Mouse (Mus musculus) stomach, embryonic 16.5 days (tissue): ENCODE measurements around the gene Tubb4b. TPM values are rescaled to one million over a fixed set of nuclear protein-coding genes. Genes with fewer than 3 reads are reported as not detected.
"Not testable (repeated sequence)": the region's sequence is repeated elsewhere in the genome, so short reads cannot be mapped to it uniquely, and the experiment has no call there.

Experiments
- ATAC-seq: fragments of 200-750 bp; cut with Nextera tagmentation; 2 replicates; pipeline ENCODE4 v1.8.0; 2017; ENCODE audit warnings: moderate number of reproducible peaks, moderate TSS enrichment; ENCODE audit not compliant: insufficient read depth, low FRiP score
- H3K27ac ChIP-seq: fragments of 300-500 bp; sonication (generic); 2 replicates; pipeline ENCODE4 v1.5.1; 2014; ENCODE audit warnings: low read length
- H3K27me3 ChIP-seq: fragments of 300-500 bp; sonication (generic); 2 replicates; pipeline ENCODE4 v1.6.1; 2014; ENCODE audit warnings: low read length, control low read depth, mixed read lengths; ENCODE audit not compliant: control insufficient read depth, insufficient read depth
- H3K36me3 ChIP-seq: fragments of 300-500 bp; sonication (generic); 2 replicates; pipeline ENCODE4 v1.6.1; 2014; ENCODE audit warnings: low read length; ENCODE audit not compliant: control insufficient read depth, insufficient read depth
- H3K4me1 ChIP-seq: fragments of 300-500 bp; sonication (generic); 2 replicates; pipeline ENCODE4 v1.6.1; 2014; ENCODE audit warnings: low read length, control low read depth, mixed read lengths; ENCODE audit not compliant: control insufficient read depth, insufficient read depth
- H3K4me2 ChIP-seq: fragments of 300-500 bp; sonication (generic); 2 replicates; pipeline ENCODE4 v1.6.1; 2014; ENCODE audit warnings: low read depth, low read length, mixed read lengths
- H3K4me3 ChIP-seq: fragments of 300-500 bp; sonication (generic); replicated peaks from 2 replicates; pipeline ENCODE4 v1.5.1; 2014; ENCODE audit warnings: mild to moderate bottlenecking, low read length
- H3K9ac ChIP-seq: fragments of 300-500 bp; sonication (generic); 2 replicates; pipeline ENCODE4 v1.6.1; 2014; ENCODE audit warnings: low read length
- H3K9me3 ChIP-seq: fragments of 300-500 bp; sonication (generic); replicated peaks from 2 replicates; pipeline ENCODE4 v1.6.1; 2016; ENCODE audit warnings: low read length, control low read depth; ENCODE audit not compliant: control insufficient read depth
- WGBS: fragments of 180-500 bp; shearing (Covaris S2); extraction: QIAGEN DNeasy Blood & Tissue Kit; methylation state at CpG from one replicate; pipeline ENCODE4 v1.1.7; 2014; 5-methylcytosine and 5-hydroxymethylcytosine counted together
- polyA plus RNA-seq: library from polyadenylated mRNA; unstranded; fragments of >200 nt; fragmentation: Nextera tagmentation; extraction: Ambion mirVana; gene quantifications from 2 replicates; pipeline ENCODE4 v1.2.1, GENCODE M21; 2015

The Tubb4b gene
- polyA plus RNA-seq, 1 experiment from 2014 or later, result 631 TPM

GRCm38 (mm10) chr2:25264851-25265250, 40.3 kb upstream of the Tubb4b start:
- peak overlapping the region; percentile 82 for H3K9ac ChIP-seq
- WGBS, result 65% methylated on average over 3 of the region's 3 CpGs
- ATAC-seq, result no peak

GRCm38 (mm10) chr2:25264286-25264660, 39.8 kb upstream of the Tubb4b start:
- WGBS, result 77% methylated on average over 5 of the region's 5 CpGs
- peak overlapping the region; percentile 85 for H3K4me2 ChIP-seq
- H3K27ac ChIP-seq, result peak overlapping the region; percentile 90; the same call in 1 of the 2 replicates
- peak overlapping the region; percentile 82 for H3K9ac ChIP-seq
- H3K9me3 ChIP-seq, result no peaks in the 10 kb centered on the region
- H3K4me1 ChIP-seq, result peaks cover 36% of the 10 kb centered on the region
- H3K36me3 ChIP-seq, result no peaks in the 10 kb centered on the region; the same call in 1 of the 2 replicates
- ATAC-seq, result no peak
- peaks cover 7% of the 10 kb centered on the region; the same call in 1 of the 2 replicates for H3K27me3 ChIP-seq
- peak overlapping the region; percentile 72 for H3K4me3 ChIP-seq

More at GRCm38 (mm10) chr2:25264851-25265250, 40.3 kb upstream of the Tubb4b start:
- Histone ChIP-seq H3K9me3 (no peaks in the 10 kb centered on the region), H3K27me3 (peaks cover 7% of the 10 kb centered on the region; the same call in 1 of the 2 replicates), H3K4me1 (peaks cover 36% of the 10 kb centered on the region), H3K36me3 (peaks cover under 1% of the 10 kb centered on the region; the same call in 1 of the 2 replicates), H3K4me2 (peak overlapping the region; percentile 85), H3K4me3 (peak overlapping the region; percentile 72), H3K27ac (peak overlapping the region; percentile 90; the same call in 1 of the 2 replicates)

GRCm38 (mm10) chr2:25263623-25264285, 39.3 kb upstream of the Tubb4b start:
- no peak for ATAC-seq
- 22% methylated on average over 12 of the region's 12 CpGs for WGBS
- peak overlapping the region; percentile 85 for H3K4me2 ChIP-seq
- H3K9ac ChIP-seq, result peak overlapping the region; percentile 82
- no peaks in the 10 kb centered on the region; the same call in 1 of the 2 replicates for H3K36me3 ChIP-seq
- H3K27ac ChIP-seq, result no peak overlapping the region; the same call in 1 of the 2 replicates
- H3K27me3 ChIP-seq, result peaks cover 7% of the 10 kb centered on the region; the same call in 1 of the 2 replicates
- peak overlapping the region; percentile 72 for H3K4me3 ChIP-seq
- no peaks in the 10 kb centered on the region for H3K9me3 ChIP-seq
- H3K4me1 ChIP-seq, result peaks cover 36% of the 10 kb centered on the region

GRCm38 (mm10) chr2:25262795-25263622, 38.5 kb upstream of the Tubb4b start:
- peak overlapping the region; percentile 82 for H3K9ac ChIP-seq
- peak overlapping the region; percentile 85 for H3K4me2 ChIP-seq
- peak overlapping the region; percentile 60 for H3K27ac ChIP-seq
- WGBS, result under 1% methylated on average over 82 of the region's 82 CpGs
- no peaks in the 10 kb centered on the region for H3K36me3 ChIP-seq
- no peaks in the 10 kb centered on the region for H3K9me3 ChIP-seq
- peaks cover 36% of the 10 kb centered on the region for H3K4me1 ChIP-seq
- peaks cover 7% of the 10 kb centered on the region; the same call in 1 of the 2 replicates for H3K27me3 ChIP-seq
- peak overlapping the region; percentile 72 for H3K4me3 ChIP-seq
- no peak for ATAC-seq

GRCm38 (mm10) chr2:25262291-25262767, 37.8 kb upstream of the Tubb4b start, which contains the start of gene Tprn:
Tprn (plus strand) TSS chr2:25262618.
- peak within 1 kb of the TSS; percentile 85 for H3K4me2 ChIP-seq
- H3K4me1 ChIP-seq, result peaks cover 29% of the 10 kb centered on the region
- ATAC-seq, result peak; percentile 96
- under 1% methylated on average over 39 of the region's 39 CpGs for WGBS
- H3K27ac ChIP-seq, result peak within 1 kb of the TSS; percentile 83
- H3K4me3 ChIP-seq, result peak within 1 kb of the TSS; percentile 72
- peak within 1 kb of the TSS; percentile 82 for H3K9ac ChIP-seq
- no peaks in the 10 kb centered on the region for H3K36me3 ChIP-seq
- H3K27me3 ChIP-seq, result peaks cover 7% of the 10 kb centered on the region; the same call in 1 of the 2 replicates
- no peaks in the 10 kb centered on the region for H3K9me3 ChIP-seq

GRCm38 (mm10) chr2:25261870-25262269, 37.4 kb upstream of the Tubb4b start:
- Histone ChIP-seq H3K4me1 (peaks cover 25% of the 10 kb centered on the region), H3K27ac (peak overlapping the region; percentile 83), H3K4me3 (peak overlapping the region; percentile 72), H3K27me3 (peaks cover 7% of the 10 kb centered on the region; the same call in 1 of the 2 replicates), H3K9ac (peak overlapping the region; percentile 76), H3K36me3 (no peaks in the 10 kb centered on the region), H3K9me3 (no peaks in the 10 kb centered on the region), H3K4me2 (peak overlapping the region; percentile 85)
- no peak for ATAC-seq
- 46% methylated on average over 12 of the region's 12 CpGs for whole genome bisulfite sequencing

GRCm38 (mm10) chr2:25258887-25259286, 34.4 kb upstream of the Tubb4b start:
- Histone ChIP-seq H3K9me3 (no peaks in the 10 kb centered on the region), H3K9ac (no peak overlapping the region), H3K27me3 (peaks cover 2% of the 10 kb centered on the region; the same call in 1 of the 2 replicates), H3K27ac (no peak overlapping the region), H3K4me1 (peaks cover 21% of the 10 kb centered on the region), H3K36me3 (no peaks in the 10 kb centered on the region), H3K4me2 (no peak overlapping the region), H3K4me3 (no peak overlapping the region)
- 58% methylated on average over 2 of the region's 2 CpGs for WGBS
- ATAC-seq, result no peak

GRCm38 (mm10) chr2:25257250-25257649, 32.7 kb upstream of the Tubb4b start:
- not testable (repeated sequence) for H3K4me2 ChIP-seq, ATAC-seq, H3K27ac ChIP-seq, H3K27me3 ChIP-seq, H3K9me3 ChIP-seq, H3K9ac ChIP-seq, H3K4me3 ChIP-seq, H3K36me3 ChIP-seq
- H3K4me1 ChIP-seq, result peaks cover 14% of the 10 kb centered on the region
- WGBS, result 89% methylated on average over 5 of the region's 5 CpGs
